Mouse (Mus musculus) CH12.LX (cell line): ENCODE data around the gene Prickle2. TPM values are rescaled to one million over a fixed set of nuclear protein-coding genes. Genes with fewer than 3 reads are reported as not detected.

Source experiments
- DNase-seq: peaks from one replicate; pipeline ENCODE4 v3.0.0-alpha.2; 2013; ENCODE audit errors: extremely low read depth
- H3K27ac ChIP-seq: 2 replicates; pipeline ENCODE4 v1.5.1; 2012; ENCODE audit warnings: low read depth, mild to moderate bottlenecking, control low read depth, moderate library complexity; ENCODE audit not compliant: insufficient read depth
- H3K27me3 ChIP-seq: replicated peaks from 2 replicates; pipeline ENCODE3; 2012; ENCODE audit warnings: inconsistent platforms
- H3K36me3 ChIP-seq, 2 experiments: replicated peaks in 1 of 2; 2 replicates each; pipeline versions ENCODE3 to v1.6.1; 2012; ENCODE audit warnings: inconsistent platforms in 1 of 2, low read length in 1 of 2, mild to moderate bottlenecking in 1 of 2, mixed read lengths in 1 of 2, moderate library complexity in 1 of 2; ENCODE audit not compliant: control insufficient read depth in 1 of 2, insufficient read depth in 1 of 2
- H3K4me1 ChIP-seq, 2 experiments: 2 replicates each; pipeline ENCODE4 v1.6.1; 2012; ENCODE audit warnings: inconsistent platforms in 1 of 2, moderate library complexity in 1 of 2; ENCODE audit not compliant: insufficient read depth in 2 of 2, control insufficient read depth in 1 of 2
- H3K4me2 ChIP-seq: 2 replicates; pipeline ENCODE4 v1.6.1; 2012; ENCODE audit warnings: low read depth, mild to moderate bottlenecking, control low read depth; ENCODE audit not compliant: poor library complexity, insufficient read depth, severe bottlenecking
- H3K4me3 ChIP-seq, 3 experiments: fragments of 150-350 bp in 1 of 3; sonication (generic) in 1 of 3; replicated peaks in 1 of 3; 2 replicates each; pipeline versions ENCODE3 to v1.5.1; 2011 to 2012; ENCODE audit warnings: low read depth in 2 of 3, low read length in 2 of 3, mild to moderate bottlenecking in 2 of 3, moderate library complexity in 2 of 3, control low read depth in 1 of 3, improper control_type of control experiment in 1 of 3, inconsistent platforms in 1 of 3, mixed read lengths in 1 of 3; ENCODE audit not compliant: poor library complexity in 1 of 3
- H3K79me2 ChIP-seq: replicated peaks from 2 replicates; pipeline ENCODE4 v1.6.1; 2012; ENCODE audit warnings: mild to moderate bottlenecking, moderate library complexity; ENCODE audit not compliant: control insufficient read depth, poor library complexity, insufficient read depth, severe bottlenecking; ENCODE audit errors: extremely low read depth
- H3K9ac ChIP-seq: 2 replicates; pipeline ENCODE4 v1.6.1; 2012; ENCODE audit warnings: low read depth, mild to moderate bottlenecking, control low read depth, moderate library complexity; ENCODE audit not compliant: insufficient read depth
- H3K9me3 ChIP-seq: replicated peaks from 2 replicates; pipeline ENCODE3; 2012; ENCODE audit warnings: low read length, inconsistent platforms, mixed read lengths
- BHLHE40 ChIP-seq: IDR thresholded peaks from 2 replicates; pipeline ENCODE4 v1.6.1; 2011; ENCODE audit warnings: mild to moderate bottlenecking, low read depth, low read length, improper control_type of control experiment
- CHD1 ChIP-seq: IDR thresholded peaks from 2 replicates; pipeline ENCODE4 v1.6.1; 2012; ENCODE audit warnings: low read depth, low read length, improper control_type of control experiment, inconsistent platforms
- E2F4 ChIP-seq: IDR thresholded peaks from 2 replicates; pipeline ENCODE4 v1.6.1; 2011; ENCODE audit warnings: low read depth, low read length, improper control_type of control experiment; ENCODE audit not compliant: insufficient replicate concordance
- ELF1 ChIP-seq: IDR thresholded peaks from 2 replicates; pipeline ENCODE4 v1.6.1; 2014; ENCODE audit warnings: low read depth, mild to moderate bottlenecking, inconsistent platforms, low read length, improper control_type of control experiment
- EP300 ChIP-seq: IDR thresholded peaks from 2 replicates; pipeline ENCODE4 v1.6.1; 2011; ENCODE audit warnings: low read length, improper control_type of control experiment
- ETS1 ChIP-seq: conservative IDR thresholded peaks from 2 replicates; pipeline ENCODE4 v1.6.1; 2012; ENCODE audit warnings: low read depth, mild to moderate bottlenecking, inconsistent platforms, low read length, improper control_type of control experiment, moderate library complexity
- GABPA ChIP-seq: IDR thresholded peaks from 2 replicates; pipeline ENCODE4 v1.6.1; 2012; ENCODE audit warnings: low read depth, low read length, improper control_type of control experiment, inconsistent platforms; ENCODE audit not compliant: insufficient replicate concordance
- HCFC1 ChIP-seq: IDR thresholded peaks from 2 replicates; pipeline ENCODE4 v1.6.1; 2012; ENCODE audit warnings: low read depth, mild to moderate bottlenecking, inconsistent platforms, low read length, improper control_type of control experiment
- JUN ChIP-seq: IDR thresholded peaks from 2 replicates; pipeline ENCODE4 v1.6.1; 2011; ENCODE audit warnings: low read depth, mild to moderate bottlenecking, low read length, improper control_type of control experiment, moderate library complexity; ENCODE audit not compliant: insufficient read depth
- KAT2A ChIP-seq: IDR thresholded peaks from 2 replicates; pipeline ENCODE4 v1.6.1; 2012; ENCODE audit warnings: low read length, improper control_type of control experiment, inconsistent platforms; ENCODE audit not compliant: insufficient replicate concordance
- MAX ChIP-seq: IDR thresholded peaks from 2 replicates; pipeline ENCODE4 v1.6.1; 2011; ENCODE audit warnings: low read length, improper control_type of control experiment
- MAZ ChIP-seq: IDR thresholded peaks from 2 replicates; pipeline ENCODE4 v1.6.1; 2012; ENCODE audit warnings: low read depth, mild to moderate bottlenecking, inconsistent platforms, low read length, improper control_type of control experiment, moderate library complexity
- MXI1 ChIP-seq: IDR thresholded peaks from 2 replicates; pipeline ENCODE4 v1.6.1; 2011; ENCODE audit warnings: mild to moderate bottlenecking, low read depth, low read length, improper control_type of control experiment
- POLR2A ChIP-seq: IDR thresholded peaks from 2 replicates; pipeline ENCODE4 v1.6.1; 2011; ENCODE audit warnings: low read depth, mild to moderate bottlenecking, improper control_type of control experiment, low read length
- POLR2AphosphoS2 ChIP-seq: IDR thresholded peaks from 2 replicates; pipeline ENCODE4 v1.6.1; 2011; ENCODE audit warnings: low read depth, low read length, improper control_type of control experiment
- RAD21 ChIP-seq: IDR thresholded peaks from 2 replicates; pipeline ENCODE4 v1.6.1; 2011; ENCODE audit warnings: low read depth, mild to moderate bottlenecking, low read length, improper control_type of control experiment, moderate library complexity
- SMC3 ChIP-seq: IDR thresholded peaks from 2 replicates; pipeline ENCODE4 v1.6.1; 2011; ENCODE audit warnings: low read depth, low read length, improper control_type of control experiment
- TCF12 ChIP-seq: IDR thresholded peaks from 2 replicates; pipeline ENCODE4 v1.6.1; 2014; ENCODE audit warnings: low read depth, mild to moderate bottlenecking, inconsistent platforms, low read length, improper control_type of control experiment
- USF1 ChIP-seq: IDR thresholded peaks from 2 replicates; pipeline ENCODE4 v1.6.1; 2014; ENCODE audit warnings: low read depth, mild to moderate bottlenecking, inconsistent platforms, low read length, improper control_type of control experiment
- USF2 ChIP-seq: conservative IDR thresholded peaks from 2 replicates; pipeline ENCODE4 v1.6.1; 2011; ENCODE audit warnings: low read depth, low read length, improper control_type of control experiment
- ZKSCAN1 ChIP-seq: IDR thresholded peaks from 2 replicates; pipeline ENCODE4 v1.6.1; 2012; ENCODE audit warnings: low read depth, inconsistent platforms, low read length, improper control_type of control experiment, borderline replicate concordance
- ZMIZ1 ChIP-seq: IDR thresholded peaks from 2 replicates; pipeline ENCODE4 v1.6.1; 2012; ENCODE audit warnings: low read depth, mild to moderate bottlenecking, inconsistent platforms, low read length, improper control_type of control experiment
- ZNF384 ChIP-seq: IDR thresholded peaks from 2 replicates; pipeline ENCODE4 v1.6.1; 2012; ENCODE audit warnings: low read depth, low read length, improper control_type of control experiment, inconsistent platforms
- dilution Hi-C: fragments of 300-500 bp; cut with MboI; formaldehyde crosslinking; loops from 2 replicates; pipeline ENCODE4 v1.14.3; 2020; ENCODE audit warnings: low sequenced_read_pairs; ENCODE audit not compliant: extremely low pct_unique_long_range_greater_than_20kb, extremely low pct_ligation_motif_present
- in situ Hi-C: fragments of 300-500 bp; cut with MboI; formaldehyde crosslinking; loops from 3 replicates; pipeline ENCODE4 v1.14.3; 2019; ENCODE audit warnings: low sequenced_read_pairs, low pct_ligation_motif_present, low pct_unique_long_range_greater_than_20kb, mixed read lengths
- polyA plus RNA-seq: library from polyadenylated mRNA; unstranded; fragments of >175 nt; gene quantifications from 2 replicates; pipeline ENCODE4 v1.2.1, GENCODE M21; 2012; ENCODE audit warnings: low read depth; ENCODE audit not compliant: insufficient read length
- total RNA-seq, 2 experiments: library from RNA; depleted of rRNA; stranded (reverse); fragments of 300-350 nt in 1 of 2; fragments of >200 nt in 1 of 2; gene quantifications; 2 replicates each; pipeline ENCODE4 v1.2.3; 2012 to 2014

The Prickle2 gene
- total and polyA plus RNA-seq, 3 experiments, result not detected

GRCm38 (mm10) chr6:92665530-92665989 lies 40.4 kb downstream of the Prickle2 start:
- no peak for DNase-seq
- Histone ChIP-seq H3K4me1 (no peaks in the 10 kb centered on the region), H3K79me2 (no peaks in the 10 kb centered on the region), H3K9me3 (peaks cover 74% of the 10 kb centered on the region), H3K4me3 (no peak overlapping the region), H3K4me2 (no peak overlapping the region), H3K9ac (no peak overlapping the region), H3K27ac (no peak overlapping the region), H3K27me3 (no peaks in the 10 kb centered on the region), H3K36me3 (no peaks in the 10 kb centered on the region)
- dilution Hi-C loops (no loop called here), in situ Hi-C loops (no loop called here)
- TF ChIP-seq HCFC1 (no peak), E2F4 (no peak), ELF1 (no peak), MAX (no peak), EP300 (no peak), POLR2A (no peak), TCF12 (no peak), BHLHE40 (no peak), CHD1 (no peak), JUN (no peak), USF1 (no peak), KAT2A (no peak), USF2 (no peak), ZNF384 (no peak), RAD21 (no peak)
- TF ChIP-seq, all 38 proteins: peak for 0

- no peaks in the 10 kb centered on the region for H3K36me3 ChIP-seq
- dilution Hi-C loops, result no loop called here
These were observed 42.1 kb downstream of the Prickle2 start for GRCm38 (mm10) chr6:92663885-92664284.

More at GRCm38 (mm10) chr6:92663885-92664284, 42.1 kb downstream of the Prickle2 start:
- TF ChIP-seq MAZ (no peak), MAX (no peak), ZMIZ1 (no peak), MXI1 (no peak), E2F4 (no peak), GABPA (no peak), ELF1 (no peak), ETS1 (no peak), SMC3 (no peak), POLR2A (no peak), ZKSCAN1 (no peak), HCFC1 (no peak), CHD1 (no peak), ZNF384 (no peak), POLR2AphosphoS2 (no peak), KAT2A (no peak), BHLHE40 (no peak), JUN (no peak)
- TF ChIP-seq, all 38 proteins: peak for 0
- no peak overlapping the region for H3K9ac ChIP-seq
- DNase-seq, result no peak
- peaks cover 73% of the 10 kb centered on the region for H3K9me3 ChIP-seq
- H3K27ac ChIP-seq, result no peak overlapping the region
- in situ Hi-C loops, result no loop called here
- no peak overlapping the region for H3K4me2 ChIP-seq
- no peaks in the 10 kb centered on the region for H3K79me2 ChIP-seq
- H3K4me3 ChIP-seq, result no peak overlapping the region
- no peaks in the 10 kb centered on the region for H3K4me1 ChIP-seq
- no peaks in the 10 kb centered on the region for H3K27me3 ChIP-seq
